Mouse (Mus musculus) ES-E14 (cell line): ENCODE data around the gene Ccdc58.

Source experiments
- CHD2 ChIP-seq: IDR thresholded peaks from 2 replicates; pipeline ENCODE4 v1.6.1; 2014; ENCODE audit warnings: mild to moderate bottlenecking, low read depth, low read length, inconsistent platforms
- HCFC1 ChIP-seq: IDR thresholded peaks from 2 replicates; pipeline ENCODE4 v1.6.1; 2012; ENCODE audit warnings: low read length, inconsistent platforms, borderline replicate concordance; ENCODE audit not compliant: insufficient read depth
- MAFK ChIP-seq: IDR thresholded peaks from 2 replicates; pipeline ENCODE4 v1.6.1; 2014; ENCODE audit warnings: mild to moderate bottlenecking, low read depth, low read length, inconsistent platforms; ENCODE audit not compliant: insufficient read depth
- ZC3H11A ChIP-seq: IDR thresholded peaks from 2 replicates; pipeline ENCODE4 v1.6.1; 2012; ENCODE audit warnings: low read depth, mild to moderate bottlenecking, inconsistent platforms, low read length, borderline replicate concordance
- ZNF384 ChIP-seq: IDR thresholded peaks from 2 replicates; pipeline ENCODE4 v1.6.1; 2012; ENCODE audit warnings: low read depth, low read length, inconsistent platforms

DNA sequence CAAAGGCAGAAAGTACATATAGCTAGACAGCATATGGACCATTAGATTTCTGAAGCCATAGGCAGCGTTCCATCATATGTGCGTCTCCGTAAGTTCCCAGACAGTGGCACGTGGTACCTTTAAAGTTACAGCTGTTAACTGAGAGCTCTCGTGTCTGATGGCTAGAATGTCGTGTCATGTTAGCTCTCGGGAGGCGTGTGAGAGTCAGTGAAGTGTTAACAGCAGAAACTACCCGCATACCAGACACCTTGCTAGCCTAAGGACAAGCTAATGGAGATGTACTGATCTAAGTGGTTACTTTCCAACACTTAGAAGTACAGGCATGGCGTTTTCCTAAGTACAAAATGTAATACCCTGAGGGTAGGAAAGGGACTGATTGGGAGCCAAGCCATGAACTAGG lies 28.4 kb upstream of the Ccdc58 start:
- TF ChIP-seq CHD2 (no peak), HCFC1 (no peak), ZNF384 (no peak), MAFK (no peak), ZC3H11A (no peak)
